Mouse (Mus musculus): ENCODE measurements around the gene Tlr3. TPM values are rescaled to one million over a fixed set of nuclear protein-coding genes. Genes with fewer than 3 reads are reported as not detected.

The Tlr3 gene
- polyA plus RNA-seq, 1 experiment from 2014 or later = 2.0 TPM

GRCm38 (mm10) chr8:45363220-45363619 is 47.7 kb downstream of the Tlr3 start:
- 94% methylated on average over 1 of the region's 1 CpGs for WGBS

GRCm38 (mm10) chr8:45362323-45362722 is 48.6 kb downstream of the Tlr3 start:
- DNase-seq = peak; percentile 69
- no peaks in the 10 kb centered on the region for H3K9me3 ChIP-seq (ENCODE audit: control insufficient read depth, low read length)
- no peak overlapping the region for H3K4me3 ChIP-seq (replicated peaks; ENCODE audit: low read depth, low read length)

More at GRCm38 (mm10) chr8:45363220-45363619, 47.7 kb downstream of the Tlr3 start:
- H3K9ac ChIP-seq (replicated peaks; ENCODE audit: low read length) = no peak overlapping the region
- no peak for ATAC-seq (ENCODE audit: low FRiP score, low TSS enrichment)
- H3K4me3 ChIP-seq (replicated peaks; ENCODE audit: low read depth, low read length) = no peak overlapping the region
- no peaks in the 10 kb centered on the region for H3K36me3 ChIP-seq (ENCODE audit: control insufficient read depth, insufficient read depth, low read length)
- no peaks in the 10 kb centered on the region for H3K9me3 ChIP-seq (ENCODE audit: control insufficient read depth, low read length)
- H3K27me3 ChIP-seq (ENCODE audit: control insufficient read depth, insufficient read depth, low read length) = no peaks in the 10 kb centered on the region
- no peak overlapping the region for H3K27ac ChIP-seq (replicated peaks; ENCODE audit: low read depth, low read length)
- 0 out of 2 replicates have a peak, but pooled peaks cover 4% of the 10 kb centered on the region for H3K4me1 ChIP-seq (ENCODE audit: control insufficient read depth, insufficient read depth, low read length)
- no peak overlapping the region for H3K4me2 ChIP-seq (ENCODE audit: low read length)
- no peak for DNase-seq

GRCm38 (mm10) chr8:45359091-45359605 is 51.7 kb downstream of the Tlr3 start:
- H3K4me2 ChIP-seq (ENCODE audit: low read length) = peak overlapping the region; percentile 91
- H3K27me3 ChIP-seq (ENCODE audit: control insufficient read depth, insufficient read depth, low read length) = no peaks in the 10 kb centered on the region
- no peak overlapping the region for H3K27ac ChIP-seq (replicated peaks; ENCODE audit: low read depth, low read length)
- DNase-seq (peak; percentile 49), ATAC-seq (ENCODE audit: low FRiP score, low TSS enrichment) (no peak)
- peak overlapping the region; percentile 86 for H3K9ac ChIP-seq (replicated peaks; ENCODE audit: low read length)
- peaks cover 10% of the 10 kb centered on the region for H3K4me1 ChIP-seq (ENCODE audit: control insufficient read depth, insufficient read depth, low read length)
- H3K9me3 ChIP-seq (ENCODE audit: control insufficient read depth, low read length) = no peaks in the 10 kb centered on the region
- peak overlapping the region; percentile 63; the same call in 1 of the 2 replicates for H3K4me3 ChIP-seq (replicated peaks; ENCODE audit: low read depth, low read length)
- no peaks in the 10 kb centered on the region for H3K36me3 ChIP-seq (ENCODE audit: control insufficient read depth, insufficient read depth, low read length)
- 83% methylated on average over 6 of the region's 6 CpGs for WGBS

More at GRCm38 (mm10) chr8:45362323-45362722, 48.6 kb downstream of the Tlr3 start:
- WGBS = 63% methylated on average over 6 of the region's 6 CpGs
- no peaks in the 10 kb centered on the region for H3K36me3 ChIP-seq (ENCODE audit: control insufficient read depth, insufficient read depth, low read length)
- H3K27me3 ChIP-seq (ENCODE audit: control insufficient read depth, insufficient read depth, low read length) = no peaks in the 10 kb centered on the region
- no peak overlapping the region for H3K9ac ChIP-seq (replicated peaks; ENCODE audit: low read length)
- no peak overlapping the region for H3K4me2 ChIP-seq (ENCODE audit: low read length)
- H3K4me1 ChIP-seq (ENCODE audit: control insufficient read depth, insufficient read depth, low read length) = peaks cover 10% of the 10 kb centered on the region
- H3K27ac ChIP-seq (replicated peaks; ENCODE audit: low read depth, low read length) = no peak overlapping the region
- no peak for ATAC-seq (ENCODE audit: low FRiP score, low TSS enrichment)

GRCm38 (mm10) chr8:45358132-45358918 is 52.6 kb downstream of the Tlr3 start:
- Histone ChIP-seq H3K4me3 (replicated peaks; ENCODE audit: low read depth, low read length) (peak overlapping the region; percentile 63), H3K27me3 (ENCODE audit: control insufficient read depth, insufficient read depth, low read length) (no peaks in the 10 kb centered on the region), H3K36me3 (ENCODE audit: control insufficient read depth, insufficient read depth, low read length) (no peaks in the 10 kb centered on the region), H3K4me1 (ENCODE audit: control insufficient read depth, insufficient read depth, low read length) (peaks cover 10% of the 10 kb centered on the region), H3K9me3 (ENCODE audit: control insufficient read depth, low read length) (no peaks in the 10 kb centered on the region), H3K4me2 (ENCODE audit: low read length) (peak overlapping the region; percentile 91), H3K9ac (replicated peaks; ENCODE audit: low read length) (peak overlapping the region; percentile 86), H3K27ac (replicated peaks; ENCODE audit: low read depth, low read length) (peak overlapping the region; percentile 52; the same call in 1 of the 2 replicates)
- 3% methylated on average over 49 of the region's 49 CpGs for WGBS
- DNase-seq (peak; percentile 69), ATAC-seq (ENCODE audit: low FRiP score, low TSS enrichment) (peak; percentile 82)

GRCm38 (mm10) chr8:45355809-45356208 is 55.1 kb downstream of the Tlr3 start:
- Histone ChIP-seq H3K4me2 (ENCODE audit: low read length) (no peak overlapping the region), H3K27me3 (ENCODE audit: control insufficient read depth, insufficient read depth, low read length) (no peaks in the 10 kb centered on the region), H3K9ac (replicated peaks; ENCODE audit: low read length) (no peak overlapping the region), H3K4me3 (replicated peaks; ENCODE audit: low read depth, low read length) (no peak overlapping the region), H3K36me3 (ENCODE audit: control insufficient read depth, insufficient read depth, low read length) (no peaks in the 10 kb centered on the region), H3K9me3 (ENCODE audit: control insufficient read depth, low read length) (no peaks in the 10 kb centered on the region), H3K27ac (replicated peaks; ENCODE audit: low read depth, low read length) (no peak overlapping the region), H3K4me1 (ENCODE audit: control insufficient read depth, insufficient read depth, low read length) (peaks cover 10% of the 10 kb centered on the region)
- no peak for ATAC-seq (ENCODE audit: low FRiP score, low TSS enrichment)
- 85% methylated on average over 6 of the region's 6 CpGs for WGBS
- no peak for DNase-seq

Other genes starting within 250 kb of the Tlr3 start
- 0.12 TPM in 1 of 2 replicates, not detected in the other for gene F11, start 149.0 kb downstream of the Tlr3 start, polyA plus RNA-seq (2014; fragmentation: Nextera tagmentation; extraction: Ambion mirVana)
- not detected in 2 replicates for gene Klkb1, start 116.2 kb downstream of the Tlr3 start, polyA plus RNA-seq (2014; fragmentation: Nextera tagmentation; extraction: Ambion mirVana)
- gene Gm45753, start 102.6 kb downstream of the Tlr3 start, polyA plus RNA-seq (2014; fragmentation: Nextera tagmentation; extraction: Ambion mirVana) = not detected in 2 replicates
- gene Cyp4v3, start 77.9 kb downstream of the Tlr3 start, polyA plus RNA-seq (2014; fragmentation: Nextera tagmentation; extraction: Ambion mirVana) = 1.4 and 1.7 TPM in 2 replicates
- 8.7 and 9.9 TPM in 2 replicates for gene Fam149a, start 28.8 kb downstream of the Tlr3 start, polyA plus RNA-seq (2014; fragmentation: Nextera tagmentation; extraction: Ambion mirVana)
- gene Sorbs2, start 96.7 kb upstream of the Tlr3 start, polyA plus RNA-seq (2014; fragmentation: Nextera tagmentation; extraction: Ambion mirVana) = 72.4 and 81.5 TPM in 2 replicates

All from midbrain, embryonic 14.5 days (tissue).